Mouse (Mus musculus) MEL (cell line): Measurements from ENCODE around the gene Slc25a11.

Source experiments
- CTCF ChIP-seq, 3 experiments: IDR thresholded peaks in 2 of 3; conservative IDR thresholded peaks in 1 of 3; 2 replicates each; pipeline ENCODE4 v1.5.1; 2011 to 2012; ENCODE audit warnings: low read length in 3 of 3, low read depth in 2 of 3, mild to moderate bottlenecking in 2 of 3, improper control_type of control experiment in 1 of 3, inconsistent platforms in 1 of 3, mixed read lengths in 1 of 3, moderate library complexity in 1 of 3; ENCODE audit not compliant: control insufficient read depth in 1 of 3, insufficient read depth in 1 of 3, poor library complexity in 1 of 3, severe bottlenecking in 1 of 3
- EP300 ChIP-seq, 2 experiments: IDR thresholded peaks; 2 replicates each; pipeline ENCODE4 v1.6.1; 2011; ENCODE audit warnings: improper control_type of control experiment in 2 of 2, low read length in 2 of 2, low read depth in 1 of 2, mild to moderate bottlenecking in 1 of 2
- SIN3A ChIP-seq: IDR thresholded peaks from 2 replicates; pipeline ENCODE4 v1.6.1; 2012; ENCODE audit warnings: low read length, improper control_type of control experiment, inconsistent platforms
- TAL1 ChIP-seq: IDR thresholded peaks from 2 replicates; pipeline ENCODE4 v1.6.1; 2012; ENCODE audit warnings: mild to moderate bottlenecking, inconsistent platforms, low read length, moderate library complexity, mixed read lengths
- ZNF384 ChIP-seq: IDR thresholded peaks from 2 replicates; pipeline ENCODE4 v1.6.1; 2012; ENCODE audit warnings: low read depth, mild to moderate bottlenecking, inconsistent platforms, low read length, improper control_type of control experiment

- no peak for TF ChIP-seq ZNF384
- TF ChIP-seq CTCF (IDR thresholded peaks at IDR 0.05 in 2 of 3, conservative IDR thresholded peaks at IDR 0.05 in 1 of 3; ENCODE audit: control insufficient read depth in 1 of 3, insufficient read depth in 1 of 3, low read depth in 2 of 3, low read length in 3 of 3, poor library complexity in 1 of 3, severe bottlenecking in 1 of 3): peak; percentile 45 to 69 (median 64); a peak in 5 of 6 replicates
- TF ChIP-seq TAL1: no peak
- TF ChIP-seq EP300 (IDR thresholded peaks at IDR 0.05; ENCODE audit: low read depth in 1 of 2, low read length in 2 of 2): no peak
- peak; percentile 59; the same call in 1 of the 2 replicates for TF ChIP-seq SIN3A
Measured at GRCm38 (mm10) chr11:70687601-70688199, 40.4 kb upstream of the Slc25a11 start, which contains the start of gene Camta2.
